Mouse (Mus musculus) limb, embryonic 14.5 days (tissue): ENCODE data around the gene Crtac1. TPM values are rescaled to one million over a fixed set of nuclear protein-coding genes. Genes with fewer than 3 reads are reported as not detected.

Experiments
- ATAC-seq: fragments of 200-750 bp; cut with Nextera tagmentation; 2 replicates; pipeline ENCODE4 v1.8.0; 2017; ENCODE audit warnings: low read depth, moderate number of reproducible peaks, moderate TSS enrichment; ENCODE audit not compliant: low FRiP score
- DNase-seq: peaks from one replicate; pipeline ENCODE4 v3.0.0-alpha.2; 2015; ENCODE audit warnings: low spot score
- H3K27ac ChIP-seq: fragments of 300-500 bp; sonication (generic); replicated peaks from 2 replicates; pipeline ENCODE4 v1.5.1; 2014; ENCODE audit warnings: low read depth, mild to moderate bottlenecking, low read length, moderate library complexity, mixed read lengths
- H3K27me3 ChIP-seq: fragments of 300-500 bp; sonication (generic); 2 replicates; pipeline ENCODE4 v1.6.1; 2014; ENCODE audit warnings: low read length, mixed read lengths; ENCODE audit not compliant: control insufficient read depth, insufficient read depth
- H3K36me3 ChIP-seq: fragments of 300-500 bp; sonication (generic); 2 replicates; pipeline ENCODE4 v1.6.1; 2014; ENCODE audit warnings: mild to moderate bottlenecking, low read length, moderate library complexity, mixed read lengths; ENCODE audit not compliant: control insufficient read depth, insufficient read depth
- H3K4me1 ChIP-seq: fragments of 300-500 bp; sonication (generic); 2 replicates; pipeline ENCODE4 v1.6.1; 2014; ENCODE audit warnings: antibody characterized with exemption, low read length, mixed read lengths; ENCODE audit not compliant: control insufficient read depth, insufficient read depth
- H3K4me2 ChIP-seq: fragments of 300-500 bp; sonication (generic); replicated peaks from 2 replicates; pipeline ENCODE4 v1.6.1; 2014; ENCODE audit warnings: low read depth, mild to moderate bottlenecking, low read length, moderate library complexity; ENCODE audit not compliant: severe bottlenecking
- H3K4me3 ChIP-seq: fragments of 300-500 bp; sonication (generic); replicated peaks from 2 replicates; pipeline ENCODE4 v1.5.1; 2014; ENCODE audit warnings: low read length
- H3K9ac ChIP-seq: fragments of 300-500 bp; sonication (generic); 2 replicates; pipeline ENCODE4 v1.6.1; 2014; ENCODE audit warnings: mild to moderate bottlenecking, low read depth, low read length, moderate library complexity; ENCODE audit not compliant: severe bottlenecking
- H3K9me3 ChIP-seq: fragments of 300-500 bp; sonication (generic); 2 replicates; pipeline ENCODE4 v1.6.1; 2016; ENCODE audit warnings: low read length; ENCODE audit not compliant: control insufficient read depth
- POLR2A ChIP-seq: fragments of 200-500 bp; IDR thresholded peaks from 2 replicates; pipeline ENCODE4 v1.8.0; 2012; ENCODE audit warnings: inconsistent platforms, mild to moderate bottlenecking, moderate library complexity, borderline replicate concordance; ENCODE audit not compliant: insufficient read depth, insufficient read length; ENCODE audit errors: extremely low read depth
- WGBS: fragments of 180-500 bp; shearing (Covaris S2); extraction: QIAGEN DNeasy Blood & Tissue Kit; methylation state at CpG from one replicate; pipeline ENCODE4 v1.1.7; 2014; 5-methylcytosine and 5-hydroxymethylcytosine counted together
- polyA plus RNA-seq, 2 experiments: library from polyadenylated mRNA; depleted of rRNA in 1 of 2; stranded (reverse) in 1 of 2; unstranded in 1 of 2; fragments of >200 nt; fragmentation: Nextera tagmentation in 1 of 2; extraction: Ambion mirVana in 1 of 2; gene quantifications; 2 replicates each; pipeline versions ENCODE4 v1.2.1 to v1.2.3; 2012 to 2014

Gene Crtac1
- polyA plus RNA-seq, 2 experiments = 3.1 to 3.4 TPM

DNA sequence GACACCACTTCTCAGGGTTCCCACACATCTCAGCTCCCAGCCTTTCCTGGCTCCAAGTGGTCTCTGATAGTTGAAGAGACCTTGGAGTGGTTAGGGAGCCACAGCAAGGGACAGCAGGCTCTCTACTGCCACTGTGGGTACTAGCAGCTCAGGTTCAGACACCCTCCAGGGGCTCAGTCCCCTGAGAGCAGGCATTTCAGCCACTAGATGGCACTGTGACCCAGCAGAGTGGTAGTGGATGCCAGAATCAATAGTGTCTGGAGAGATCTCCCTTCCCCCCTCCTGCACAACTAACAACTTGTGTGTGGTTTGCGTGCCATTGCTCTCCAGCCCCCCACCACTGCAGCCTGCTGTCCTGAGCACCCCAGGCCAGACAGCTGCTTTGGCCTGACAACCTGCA is 115.7 kb downstream of the Crtac1 start:
- Histone ChIP-seq H3K4me2 (no peak overlapping the region), H3K36me3 (no peaks in the 10 kb centered on the region), H3K9me3 (no peaks in the 10 kb centered on the region), H3K4me1 (peaks cover 18% of the 10 kb centered on the region), H3K9ac (no peak overlapping the region), H3K27me3 (no peaks in the 10 kb centered on the region), H3K27ac (no peak overlapping the region), H3K4me3 (no peak overlapping the region)
- ATAC-seq (no peak), DNase-seq (peak; percentile 67)
- 0% methylated on average over 1 of the region's 1 CpGs for WGBS
- no peak for TF ChIP-seq POLR2A

DNA sequence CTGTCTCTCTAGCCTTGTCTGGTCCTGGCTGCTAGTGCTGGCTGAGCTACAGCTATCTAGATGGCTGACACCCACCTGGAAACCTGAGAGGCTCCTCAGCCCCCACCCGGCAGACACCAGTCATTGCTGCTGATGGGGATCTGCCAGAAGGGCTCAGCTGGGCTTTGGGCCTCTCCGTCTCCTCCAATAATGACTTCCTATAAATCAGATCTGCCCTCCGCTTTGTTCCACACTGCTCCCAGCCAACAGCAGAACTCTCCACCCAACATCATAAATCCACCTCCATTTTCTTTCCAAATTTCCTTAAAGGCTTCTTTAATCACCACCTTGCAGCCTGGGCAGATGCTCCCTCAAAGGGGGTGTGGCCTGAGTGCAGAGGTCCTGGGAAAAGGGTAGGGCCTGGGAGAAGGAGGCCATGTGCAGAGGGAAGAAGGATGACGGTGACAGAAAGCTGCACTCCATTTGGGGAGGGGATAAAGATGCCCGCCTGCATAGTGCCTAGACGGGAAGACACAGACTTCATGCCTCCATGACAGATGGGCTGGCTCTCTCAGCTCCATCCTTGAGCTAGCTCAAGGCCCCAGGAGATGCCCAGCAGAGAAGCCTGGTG is 116.4 kb downstream of the Crtac1 start:
- no peak overlapping the region for H3K4me2 ChIP-seq
- no peaks in the 10 kb centered on the region for H3K36me3 ChIP-seq
- no peak overlapping the region for H3K9ac ChIP-seq
- 37% methylated on average over 6 of the region's 6 CpGs for WGBS
- DNase-seq (no peak), ATAC-seq (no peak)
- H3K4me1 ChIP-seq = peaks cover 18% of the 10 kb centered on the region
- no peak for TF ChIP-seq POLR2A
- no peak overlapping the region for H3K27ac ChIP-seq
- H3K4me3 ChIP-seq = no peak overlapping the region
- H3K9me3 ChIP-seq = no peaks in the 10 kb centered on the region
- H3K27me3 ChIP-seq = no peaks in the 10 kb centered on the region

DNA sequence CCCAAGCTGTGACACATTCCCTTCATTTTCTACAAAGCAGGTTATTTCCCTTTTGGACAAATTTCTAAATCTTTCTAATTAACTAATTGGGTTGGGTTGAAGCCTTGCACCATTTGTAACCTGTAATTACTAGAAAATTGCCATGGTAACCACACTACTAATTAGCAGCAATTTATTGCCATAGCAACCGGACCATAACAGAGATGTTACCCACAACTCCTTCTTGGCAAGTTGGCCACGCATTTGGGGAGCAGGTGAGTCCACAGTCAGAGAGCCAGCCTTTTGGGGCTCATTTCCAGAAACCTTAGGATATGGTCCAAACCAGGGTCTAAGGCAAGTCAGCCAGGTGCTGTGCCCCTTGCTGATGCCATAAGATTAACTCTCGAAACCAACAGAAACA is 119.4 kb downstream of the Crtac1 start:
- no peaks in the 10 kb centered on the region for H3K27me3 ChIP-seq
- H3K4me3 ChIP-seq = no peak overlapping the region
- no peaks in the 10 kb centered on the region for H3K36me3 ChIP-seq
- H3K27ac ChIP-seq = no peak overlapping the region
- DNase-seq (no peak), ATAC-seq (no peak)
- H3K4me1 ChIP-seq = peaks cover 12% of the 10 kb centered on the region
- 51% methylated on average over 3 of the region's 3 CpGs for WGBS
- no peak overlapping the region for H3K9ac ChIP-seq
- no peak overlapping the region for H3K4me2 ChIP-seq
- TF ChIP-seq POLR2A = no peak
- H3K9me3 ChIP-seq = no peaks in the 10 kb centered on the region

DNA sequence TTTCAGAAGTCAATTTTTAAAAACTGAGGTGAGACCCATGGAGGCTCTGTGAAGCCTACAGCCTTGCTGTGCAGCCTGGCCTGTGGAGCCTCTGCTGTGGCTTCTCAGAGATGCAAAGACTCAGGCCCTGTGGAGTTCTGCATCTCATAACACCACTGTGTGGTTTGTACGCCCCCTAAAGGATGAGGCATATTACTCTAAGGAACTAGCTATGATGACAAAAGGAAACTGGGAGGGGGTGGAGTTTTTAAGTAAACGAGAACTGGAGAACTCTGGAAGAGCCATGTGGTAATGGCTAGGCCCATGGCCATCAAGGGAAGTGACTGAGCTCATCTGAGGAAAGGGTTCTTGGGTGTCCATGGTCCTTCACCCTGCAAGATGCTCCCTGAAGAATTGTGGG is 120.3 kb downstream of the Crtac1 start:
- Histone ChIP-seq H3K4me3 (no peak overlapping the region), H3K27ac (no peak overlapping the region), H3K9ac (no peak overlapping the region), H3K36me3 (no peaks in the 10 kb centered on the region), H3K27me3 (no peaks in the 10 kb centered on the region), H3K4me2 (no peak overlapping the region), H3K4me1 (peaks cover 7% of the 10 kb centered on the region), H3K9me3 (no peaks in the 10 kb centered on the region)
- ATAC-seq (no peak), DNase-seq (no peak)
- no peak for TF ChIP-seq POLR2A
- WGBS = 33% methylated on average over 2 of the region's 2 CpGs

DNA sequence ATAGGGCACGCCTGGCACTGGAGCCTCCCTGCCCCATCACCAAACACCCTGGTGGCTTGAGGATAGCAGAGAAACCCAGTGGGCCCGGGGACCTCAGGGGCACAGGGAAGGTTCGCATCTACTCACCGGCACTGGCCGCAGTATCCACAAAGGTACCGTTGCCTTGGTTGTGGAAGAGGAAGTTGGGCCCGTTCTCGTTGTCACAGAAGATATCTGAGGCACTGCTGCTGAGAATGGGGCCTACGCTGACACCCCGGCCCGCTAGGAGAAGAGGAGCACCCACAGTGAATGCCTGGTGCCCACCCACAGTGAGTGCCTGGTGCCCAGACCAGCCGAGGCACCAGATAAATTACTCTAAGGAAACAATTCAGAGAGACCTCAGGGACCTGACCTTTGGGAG is 122.7 kb downstream of the Crtac1 start:
- Histone ChIP-seq H3K4me2 (no peak overlapping the region), H3K9ac (no peak overlapping the region), H3K4me3 (no peak overlapping the region), H3K27me3 (no peaks in the 10 kb centered on the region), H3K9me3 (no peaks in the 10 kb centered on the region), H3K36me3 (no peaks in the 10 kb centered on the region), H3K27ac (no peak overlapping the region), H3K4me1 (0 out of 2 replicates have a peak, but pooled peaks cover 3% of the 10 kb centered on the region)
- DNase-seq = no peak
- ATAC-seq = no peak
- TF ChIP-seq POLR2A = no peak
- 86% methylated on average over 12 of the region's 12 CpGs for WGBS
